Mouse (Mus musculus) lung, postnatal 10 days (tissue): ENCODE measurements at regions not wholly inside any gene's neighbourhood (a gene's known extent, or its start where the extent isn't known, plus 50 kb on each side); places are given as distances from the start of the nearest gene placed in this dataset.

Source experiments
- DNase-seq: peaks from one replicate; pipeline ENCODE4 v3.0.0; 2021

DNA sequence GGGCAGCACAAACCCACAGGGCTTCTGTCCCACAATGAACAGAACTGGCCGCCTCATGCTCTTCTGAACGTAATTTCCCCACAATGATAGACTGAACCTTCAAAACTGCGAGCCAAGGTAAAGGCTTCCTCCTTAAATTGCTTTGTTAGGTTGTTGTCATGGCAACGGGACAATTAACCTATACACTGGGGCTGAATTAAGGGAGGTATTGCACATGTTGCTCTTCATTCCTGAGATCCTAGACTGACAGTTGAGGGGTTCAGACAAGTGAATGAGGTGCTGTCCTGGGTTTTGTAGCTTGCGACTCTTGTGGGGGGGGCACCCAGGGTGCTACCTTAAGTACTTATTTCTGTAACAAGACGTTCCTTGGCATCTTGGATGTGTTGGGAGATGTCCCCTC, 100.6 kb upstream of the Pmepa1 start:
- no peak for DNase-seq

DNA sequence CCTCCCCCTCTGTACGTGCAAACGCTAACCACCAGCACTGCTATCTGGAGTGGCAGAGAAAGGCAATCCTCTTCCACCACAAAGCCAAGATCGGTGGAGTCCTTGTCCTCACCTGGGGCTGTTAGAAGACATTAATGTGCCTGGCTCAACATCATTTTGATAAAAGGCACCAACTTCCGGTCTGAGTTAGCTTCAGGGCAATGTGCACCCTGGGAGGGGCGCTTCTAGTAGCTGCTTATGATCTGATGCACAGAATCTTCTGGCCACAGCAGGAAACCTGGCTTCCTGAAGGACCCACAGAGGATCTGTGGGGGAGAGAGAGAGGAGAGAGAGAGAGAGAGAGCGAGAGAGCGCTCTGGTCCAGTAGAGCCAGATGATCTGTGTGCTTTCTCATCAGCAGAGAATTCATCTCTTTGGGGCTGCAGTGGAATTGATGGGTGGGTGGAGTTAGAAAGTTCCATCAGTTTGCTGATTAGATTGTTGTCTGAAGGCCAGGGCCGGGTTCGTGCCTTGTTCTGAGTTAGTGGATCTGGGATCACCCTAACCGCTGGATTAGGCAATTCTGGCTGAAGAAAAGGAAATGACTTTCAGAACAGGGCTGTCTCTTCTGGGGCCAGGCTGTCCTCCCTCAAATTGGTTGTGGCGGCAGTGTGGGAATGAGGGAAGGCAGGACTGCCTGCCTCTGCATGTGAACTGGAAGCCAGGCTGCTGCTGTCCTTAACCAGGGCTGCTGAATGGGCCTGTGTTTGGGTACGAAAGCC, 101.3 kb upstream of the Pmepa1 start:
- peak; percentile 55 for DNase-seq

DNA sequence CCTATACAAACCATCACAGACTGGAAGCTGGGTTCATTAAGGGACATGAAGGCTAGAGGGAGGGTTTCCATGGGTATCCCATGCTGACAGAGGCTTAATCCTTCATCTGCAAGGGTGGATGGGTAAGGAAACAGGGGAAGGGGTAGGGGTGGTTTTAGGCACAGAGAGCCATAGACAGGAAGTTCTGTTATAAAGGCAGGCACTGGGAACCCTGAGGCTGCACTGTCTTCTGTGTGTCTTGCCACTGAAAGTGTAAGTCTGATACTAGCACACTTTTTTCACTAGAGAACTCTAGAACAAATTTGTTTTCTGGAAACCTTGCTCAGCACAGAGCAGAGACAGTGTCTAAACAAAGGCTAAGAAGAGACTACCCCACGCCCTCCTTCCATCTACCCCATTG, 103.4 kb upstream of the Pmepa1 start:
- no peak for DNase-seq

DNA sequence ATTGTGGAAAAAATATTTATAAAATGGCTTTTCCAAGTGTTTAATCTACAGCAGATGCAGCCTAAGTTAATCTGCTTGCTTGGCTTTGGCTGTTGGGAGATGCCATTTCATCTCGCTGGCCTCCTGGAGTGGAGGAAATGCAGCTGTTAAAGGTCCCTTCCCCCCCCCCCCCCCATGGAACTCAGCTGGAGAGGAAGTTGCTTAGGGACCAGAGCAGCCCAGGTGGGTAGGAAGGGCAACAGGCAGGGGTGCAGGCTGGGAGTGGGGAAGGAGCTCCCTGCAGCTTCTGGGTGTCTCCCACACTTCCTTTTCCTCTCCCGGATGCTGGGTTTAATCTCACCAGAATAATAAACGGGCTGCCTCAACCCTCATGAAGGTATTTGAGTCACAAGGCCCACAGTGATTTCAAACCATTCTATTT, 104.0 kb upstream of the Pmepa1 start:
- DNase-seq: no peak

DNA sequence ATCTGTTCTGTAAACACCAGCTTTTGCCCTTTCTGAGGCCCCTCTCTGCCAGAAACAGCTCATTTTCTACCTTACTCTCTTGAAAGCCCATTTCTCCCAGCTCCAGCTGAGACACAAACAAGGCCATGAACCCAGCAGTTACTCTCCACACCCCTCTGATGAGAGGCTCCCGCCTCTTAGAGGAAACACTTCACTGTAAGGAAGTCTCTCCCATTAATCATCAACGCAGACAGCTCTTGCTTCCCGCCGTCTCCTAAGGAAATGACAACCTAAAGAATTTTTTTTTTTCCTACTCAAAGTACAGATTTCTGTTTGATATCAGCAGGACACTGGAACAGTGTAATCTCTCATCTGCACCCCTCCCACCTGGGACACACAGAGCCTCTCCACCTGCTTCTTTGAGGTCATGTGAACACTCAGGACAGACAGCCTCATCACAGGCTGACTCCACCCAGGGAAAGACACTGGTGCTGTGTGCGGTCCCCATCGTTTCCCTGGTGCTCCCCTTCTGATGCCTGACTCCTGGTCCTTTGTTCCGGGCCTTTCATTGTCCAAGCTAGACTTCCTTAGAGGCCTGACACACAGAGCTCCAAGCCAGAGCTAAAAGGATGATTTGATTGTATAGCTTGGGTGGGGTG, 106.0 kb upstream of the Pmepa1 start:
- peak; percentile 29 for DNase-seq

DNA sequence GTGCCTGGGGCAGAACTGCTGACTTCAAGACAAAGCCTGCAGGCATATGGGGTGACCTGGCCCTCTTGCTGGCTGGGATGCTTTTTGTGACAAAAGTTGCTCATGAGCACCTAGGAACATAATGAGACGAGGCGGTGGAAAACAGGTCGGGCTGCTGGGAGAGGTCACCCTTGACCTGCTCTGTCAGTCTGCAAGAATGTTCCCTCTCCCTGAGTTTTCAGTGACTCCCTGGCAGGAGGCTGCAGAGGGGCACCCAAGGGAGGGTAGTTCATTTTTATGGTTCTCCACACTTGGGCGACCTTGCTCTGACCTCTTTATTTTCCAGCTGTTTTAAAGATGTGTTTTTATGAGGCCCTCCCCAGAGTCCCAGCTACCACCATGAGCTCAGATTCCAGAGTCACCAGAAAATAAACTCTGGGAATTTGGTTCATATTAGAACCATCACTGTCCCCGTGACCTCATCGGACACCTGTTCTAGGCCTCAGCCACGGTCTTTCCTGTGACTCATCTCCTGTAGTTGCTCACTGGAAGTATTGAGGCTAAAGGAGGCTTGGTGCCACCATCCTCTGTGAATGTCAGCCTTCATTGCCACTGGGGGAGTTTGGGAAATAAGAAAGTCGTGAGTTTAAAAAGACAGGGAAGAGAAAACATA, 108.7 kb upstream of the Pmepa1 start:
- no peak for DNase-seq

DNA sequence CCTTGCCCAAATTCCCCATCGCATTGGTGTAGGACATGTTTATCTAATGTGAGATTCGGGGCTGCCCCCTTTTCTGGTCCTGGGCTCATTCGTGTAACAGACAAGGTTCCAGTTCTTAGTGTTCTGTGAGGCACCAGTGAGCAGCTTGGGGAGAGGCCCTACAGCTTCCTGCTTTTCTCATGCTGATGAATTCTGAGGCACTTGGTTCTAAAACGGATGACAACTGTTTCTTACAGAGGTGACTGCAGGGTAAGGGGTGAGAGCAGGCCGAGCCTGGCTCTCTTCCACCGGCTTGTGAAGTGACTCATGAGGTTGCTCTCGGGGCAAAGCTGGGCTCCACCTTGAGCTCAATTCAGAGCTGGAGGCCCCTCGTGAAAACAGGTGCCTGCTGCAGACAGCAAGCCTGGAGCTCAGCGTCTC, 109.4 kb upstream of the Pmepa1 start:
- no peak for DNase-seq

DNA sequence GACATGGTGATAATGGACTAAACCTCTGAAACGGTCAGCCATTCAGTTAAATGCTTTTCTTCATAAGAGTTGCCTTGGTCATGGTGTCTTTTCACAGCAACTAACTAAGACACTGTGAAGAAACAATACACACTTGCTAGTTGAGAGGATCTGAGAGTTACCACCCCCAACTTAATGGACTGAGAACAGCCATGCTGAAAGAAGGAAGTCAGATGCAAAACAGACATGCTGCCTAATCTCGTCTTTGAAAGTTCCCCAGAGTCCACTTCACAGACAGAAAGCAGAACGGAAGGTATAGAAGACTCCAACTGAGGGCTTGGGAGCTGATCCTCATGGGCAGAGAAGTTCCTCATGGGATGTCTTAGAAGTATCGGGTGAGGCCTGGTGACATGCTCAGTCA, 111.8 kb upstream of the Pmepa1 start:
- DNase-seq: no peak

DNA sequence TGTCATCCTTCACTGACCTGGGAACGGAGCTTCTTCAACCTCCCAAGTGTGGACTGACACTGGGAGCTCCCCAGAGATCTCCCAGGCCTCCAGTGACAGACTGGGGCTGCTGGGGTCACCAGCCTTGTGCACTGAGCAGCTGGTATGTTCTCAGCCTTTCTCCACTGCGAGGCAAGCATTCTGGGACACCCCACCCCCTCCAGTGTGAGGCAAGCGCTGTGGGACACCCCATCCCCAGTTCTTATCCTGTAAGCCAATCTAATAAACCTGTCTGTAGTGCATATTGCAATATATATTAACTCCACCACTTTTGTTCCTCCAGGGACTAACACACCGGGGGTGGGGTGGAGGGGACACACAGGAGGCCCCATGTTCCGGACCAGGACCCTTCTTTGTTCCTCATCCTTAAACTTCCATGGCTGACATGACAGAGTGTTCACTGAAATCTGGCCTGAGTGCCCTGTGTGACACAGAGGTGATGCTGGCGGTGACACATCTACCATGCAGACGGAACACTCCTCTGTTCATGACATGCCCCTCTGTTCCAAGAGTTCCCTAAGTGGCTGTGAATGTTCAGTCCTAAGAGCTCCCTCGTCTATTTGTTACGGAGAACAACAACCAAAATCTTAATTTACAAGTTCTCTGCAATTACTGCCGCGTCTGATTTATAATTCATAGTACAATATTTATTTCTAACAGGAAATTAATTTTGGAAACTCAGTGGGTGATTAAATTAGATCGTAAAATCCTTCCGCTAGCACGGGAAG, 116.4 kb upstream of the Pmepa1 start:
- peak; percentile 63 for DNase-seq

DNA sequence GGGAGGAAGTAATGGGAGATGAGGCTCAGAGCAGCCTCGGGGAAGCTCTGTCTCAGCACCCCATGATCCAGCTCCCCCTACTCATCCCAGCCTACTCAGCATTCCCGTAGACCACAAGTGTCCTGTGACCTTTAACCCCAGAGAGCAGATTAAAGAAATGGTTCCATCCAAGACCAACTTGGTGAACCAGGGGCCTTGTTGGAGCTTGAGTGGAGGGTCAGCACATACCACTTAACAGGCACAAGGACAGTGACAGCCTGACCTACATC, 116.9 kb upstream of the Pmepa1 start:
- no peak for DNase-seq

DNA sequence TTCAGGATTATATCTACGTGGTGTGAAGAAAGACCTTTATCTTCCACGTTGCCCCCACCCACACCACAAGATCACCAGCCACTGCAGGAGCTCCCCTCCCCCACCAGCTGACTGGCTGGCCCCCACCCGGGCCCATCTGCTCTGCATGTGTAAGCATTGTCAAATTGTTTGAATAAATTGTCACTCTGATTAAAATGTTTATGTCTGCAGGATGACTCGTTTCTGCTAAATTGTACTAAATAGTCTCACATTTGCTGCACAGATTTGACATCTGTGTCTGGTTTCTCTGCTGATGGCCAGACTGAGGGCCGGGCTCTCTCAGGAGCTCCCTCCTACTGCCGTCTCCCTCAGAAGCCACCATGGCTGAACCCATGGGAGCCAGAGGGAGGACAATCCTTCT, 119.2 kb upstream of the Pmepa1 start:
- DNase-seq: peak; percentile 47

DNA sequence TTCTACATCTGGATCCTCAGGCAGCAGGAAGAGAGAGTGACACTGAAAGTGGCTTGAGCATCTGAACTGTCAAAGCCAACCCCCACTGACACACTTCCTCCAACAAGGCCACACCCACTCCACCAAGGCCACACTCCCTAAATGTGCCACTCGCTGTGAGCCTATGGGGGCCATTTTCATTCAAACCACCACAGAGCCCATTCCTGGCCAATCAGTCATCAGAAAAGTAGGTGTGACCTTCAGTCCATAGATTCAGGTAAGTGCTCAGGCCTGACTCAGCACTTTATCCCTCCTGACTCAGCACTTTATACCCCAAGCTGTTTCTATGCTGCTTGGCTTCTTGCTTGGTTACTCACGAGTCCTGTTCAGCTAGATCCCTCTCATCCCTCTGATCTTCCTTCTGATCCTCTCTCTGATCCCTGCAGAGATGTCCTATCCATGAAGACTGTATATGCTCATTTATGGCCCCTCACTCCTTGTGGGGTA, 121.6 kb upstream of the Pmepa1 start:
- DNase-seq: no peak

DNA sequence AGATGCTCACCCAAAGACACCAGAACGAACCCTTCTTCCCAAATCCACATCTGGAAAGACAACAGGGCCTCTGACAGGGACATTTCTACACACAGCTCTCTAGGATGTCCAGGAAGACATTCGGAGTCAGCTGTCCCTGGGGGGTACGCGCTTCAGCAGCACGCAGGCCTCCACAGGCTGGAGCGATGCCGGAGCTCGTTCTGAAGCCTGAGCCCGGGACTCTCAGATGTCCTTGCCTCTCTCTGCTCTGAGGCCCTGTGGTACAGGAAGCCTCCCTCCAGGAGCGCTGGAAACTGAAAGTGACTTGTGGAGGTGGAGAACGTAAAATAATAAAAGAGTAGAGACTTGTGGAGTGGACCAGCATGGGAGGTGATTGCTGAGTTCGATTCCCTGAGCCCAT, 116.8 kb upstream of the 1700021F07Rik start:
- no peak for DNase-seq

DNA sequence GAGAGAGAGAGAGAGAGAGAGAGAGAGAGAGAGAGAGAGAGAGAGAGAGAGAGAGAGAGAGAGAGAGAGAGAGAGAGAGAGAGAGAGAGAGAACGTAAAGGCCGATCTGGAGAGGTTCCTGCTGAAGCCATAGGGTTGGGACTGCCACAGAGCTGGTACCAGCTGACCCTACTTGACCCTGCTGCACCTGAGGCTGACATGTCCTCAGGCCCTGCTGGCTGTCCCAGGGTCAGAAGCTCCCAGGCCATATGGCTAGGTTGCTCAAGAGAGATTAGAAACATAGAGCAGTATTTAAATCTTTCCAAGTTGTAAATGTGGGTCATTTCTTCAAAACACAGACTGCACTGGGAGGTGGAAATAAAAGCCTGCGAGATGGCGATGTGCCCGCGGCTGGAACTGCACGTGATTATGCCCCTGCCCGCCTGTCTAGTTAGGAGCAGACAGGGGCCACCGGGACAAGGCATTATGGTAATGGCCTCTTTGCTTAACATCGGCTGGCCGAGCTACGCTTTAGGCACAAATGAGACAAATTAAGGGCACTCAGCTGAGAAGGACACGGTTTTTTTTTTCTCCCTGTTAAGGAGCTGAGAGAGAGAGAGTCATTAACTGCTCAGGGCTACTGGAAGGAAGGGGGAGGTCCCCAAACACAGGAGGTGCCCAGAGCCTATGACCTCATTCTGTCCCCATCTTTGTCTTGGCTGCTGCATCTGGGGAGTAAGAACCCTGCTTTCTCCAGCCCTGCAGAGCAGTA, 115.9 kb upstream of the 1700021F07Rik start:
- peak; percentile 50 for DNase-seq

DNA sequence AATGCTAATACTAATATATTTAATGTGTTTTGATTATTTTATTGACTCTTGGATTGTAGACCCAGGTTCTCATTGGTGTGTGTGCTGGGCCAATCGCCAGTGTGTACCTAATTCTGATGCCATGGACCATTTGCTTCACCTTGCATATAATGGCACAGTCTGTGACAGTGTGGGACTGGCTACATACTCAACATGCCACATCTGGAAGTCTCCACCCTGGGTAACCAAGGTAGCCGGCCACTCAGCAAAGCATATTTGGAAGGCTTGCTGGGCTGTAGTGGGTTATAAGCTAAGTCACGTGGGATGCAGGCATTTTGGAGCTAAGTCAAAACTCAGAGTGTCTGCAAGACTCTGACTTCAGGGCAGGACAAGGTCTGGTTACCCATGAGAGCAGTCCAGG, 115.3 kb upstream of the 1700021F07Rik start:
- DNase-seq: peak; percentile 44

DNA sequence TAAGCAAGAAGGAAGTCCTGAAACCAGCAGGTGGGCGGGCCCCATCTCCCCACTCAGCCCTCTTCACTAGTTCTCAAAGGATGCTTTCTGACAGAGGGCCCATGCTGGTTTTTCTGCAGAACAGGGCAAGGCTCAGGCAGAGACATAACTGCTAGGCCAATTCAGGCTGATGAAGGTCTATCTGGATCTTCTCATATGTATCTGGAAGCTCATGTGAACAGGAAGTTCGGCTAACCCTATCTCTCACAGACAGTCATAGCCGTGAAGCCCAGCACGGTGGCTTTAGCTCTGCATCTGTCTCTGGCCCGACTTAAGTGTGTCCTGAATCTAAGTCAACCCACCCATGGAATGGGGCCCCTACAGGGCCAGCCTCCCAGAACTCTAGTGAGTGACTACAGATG, 113.7 kb upstream of the 1700021F07Rik start:
- DNase-seq: no peak

DNA sequence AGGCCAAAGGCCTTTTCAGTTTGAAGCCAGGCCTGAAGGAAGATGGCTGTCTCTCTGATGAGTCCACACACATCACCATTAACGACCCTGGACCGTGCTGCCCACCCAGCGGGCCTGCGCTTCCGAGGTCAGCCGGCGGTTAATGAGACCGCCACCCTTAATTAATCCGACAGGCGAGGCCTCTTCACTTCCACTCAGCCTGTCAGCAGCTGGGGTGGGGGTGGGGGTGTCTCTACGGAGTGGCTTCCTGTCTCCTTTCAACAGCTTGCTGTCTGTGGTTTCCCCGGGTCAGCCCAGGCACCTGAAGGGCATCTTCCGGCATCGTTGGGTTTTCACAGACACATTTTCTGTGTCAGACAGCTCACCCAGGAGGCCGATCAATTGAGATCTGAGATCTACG, 113.0 kb upstream of the 1700021F07Rik start:
- peak; percentile 46 for DNase-seq

DNA sequence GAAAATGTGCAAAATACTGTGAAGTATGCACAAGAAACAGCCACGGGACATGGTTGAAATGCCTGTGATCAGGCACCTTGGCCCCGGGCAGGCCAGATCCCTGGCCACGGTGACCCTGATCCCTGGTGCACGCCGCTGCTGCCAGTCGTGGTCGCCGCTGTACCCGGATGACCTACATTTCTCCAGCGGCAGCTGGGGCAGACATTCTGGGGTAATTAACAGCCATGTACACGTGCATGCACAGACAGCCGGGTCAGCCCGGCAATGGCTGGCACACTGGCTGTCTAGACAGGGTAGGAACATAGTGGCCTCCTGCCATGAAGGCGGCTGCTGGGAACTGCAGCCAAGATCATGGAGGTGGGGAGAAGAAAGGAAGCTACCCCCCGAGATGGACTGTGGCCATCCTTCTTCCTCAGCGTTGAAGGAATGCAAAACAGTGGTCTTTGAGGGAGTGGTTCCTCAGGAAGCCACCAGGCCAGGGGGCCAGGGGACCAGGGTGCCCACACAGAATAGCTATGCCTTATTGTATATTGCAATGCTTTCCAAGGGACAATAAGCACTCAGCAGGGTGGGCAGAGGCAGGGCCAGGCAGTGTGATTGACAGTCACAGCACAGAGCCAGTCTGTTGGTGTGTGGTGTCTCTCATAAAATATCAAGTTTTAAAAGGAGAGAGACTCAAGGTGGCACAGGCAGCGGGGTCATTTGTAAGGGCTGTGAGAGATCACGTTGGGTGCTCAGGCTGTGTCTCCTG, 108.3 kb upstream of the 1700021F07Rik start:
- DNase-seq: peak; percentile 82

DNA sequence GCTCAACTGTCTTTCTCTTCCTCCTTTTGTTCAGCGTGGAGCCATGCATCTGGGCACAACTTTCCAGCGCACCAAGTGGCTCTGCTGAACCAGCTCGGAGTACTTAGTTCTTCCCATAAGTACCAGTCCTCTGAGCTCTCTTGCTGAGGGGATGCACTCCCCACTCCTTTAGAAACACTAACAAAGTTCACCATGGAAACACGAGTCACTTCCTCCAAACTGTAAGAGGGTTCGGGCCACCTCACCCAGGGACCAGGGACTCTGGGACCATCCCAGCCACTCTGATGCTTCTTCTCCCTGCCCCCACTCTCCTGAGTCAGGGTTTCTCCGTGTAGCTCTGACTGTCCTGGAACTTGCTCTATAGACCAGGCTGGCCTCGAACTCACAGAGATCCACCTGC, 107.0 kb upstream of the 1700021F07Rik start:
- no peak for DNase-seq

DNA sequence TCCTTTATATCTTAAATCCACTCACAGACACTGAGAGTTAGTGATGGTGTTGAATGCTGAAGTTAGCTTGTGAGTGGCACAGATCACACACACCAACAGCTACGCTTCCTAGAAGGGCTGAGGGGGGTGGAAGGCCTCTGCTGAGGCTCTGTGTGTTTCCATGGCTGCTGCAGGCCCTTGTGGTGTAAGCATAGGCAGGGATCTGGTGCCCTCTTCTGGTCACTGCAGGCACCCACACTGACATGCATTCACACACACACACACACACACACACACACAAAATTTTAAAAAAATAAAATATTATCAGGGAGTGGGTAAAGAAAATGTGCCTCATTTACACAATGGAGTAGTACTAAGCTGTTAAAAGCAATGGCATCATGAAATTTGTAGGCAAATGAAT, 105.5 kb upstream of the 1700021F07Rik start:
- DNase-seq: peak; percentile 47

DNA sequence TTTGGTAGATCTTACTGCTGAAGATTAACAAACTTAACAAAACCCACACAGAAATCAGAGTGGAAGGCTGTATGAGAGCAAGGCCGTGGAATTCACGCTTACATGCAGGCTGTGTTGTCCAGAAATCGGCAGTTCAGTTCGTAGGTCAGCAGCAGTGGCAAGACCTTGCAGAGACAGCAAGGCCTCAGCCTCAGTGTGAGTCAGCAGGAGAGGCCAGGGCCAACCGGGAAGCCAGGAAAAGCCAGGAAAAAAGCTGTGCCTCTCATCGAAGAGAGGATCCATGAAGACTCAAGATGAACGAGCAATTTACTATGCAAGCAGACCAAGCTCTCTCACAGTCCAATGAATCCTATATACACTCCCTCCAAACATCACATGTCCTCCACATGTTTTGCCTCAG, 103.4 kb upstream of the 1700021F07Rik start:
- no peak for DNase-seq

DNA sequence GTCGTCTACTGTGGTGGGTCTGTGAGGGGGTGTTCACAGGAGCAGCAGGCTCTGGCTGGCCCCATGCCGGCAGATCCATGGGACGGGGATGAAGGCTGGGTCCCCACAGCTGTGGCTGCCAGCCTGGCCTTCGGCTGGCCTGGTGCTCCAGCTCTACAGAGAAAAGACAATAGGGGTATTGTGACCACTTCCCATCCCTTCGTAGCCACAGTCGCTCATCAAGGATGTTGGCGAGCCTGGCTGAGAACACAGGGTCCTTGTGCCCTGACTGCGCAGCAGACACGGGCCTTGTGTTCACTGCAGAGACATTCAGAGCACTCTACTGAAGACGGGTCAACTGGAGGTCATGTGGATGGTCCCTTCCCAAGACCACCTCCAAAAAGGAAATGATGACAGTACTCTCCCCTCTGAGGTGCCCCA, 102.4 kb upstream of the 1700021F07Rik start:
- DNase-seq: no peak
